Mouse (Mus musculus) hindbrain, embryonic 12.5 days (tissue): ENCODE measurements around the gene Mrpl33. TPM values are rescaled to one million over a fixed set of nuclear protein-coding genes. Genes with fewer than 3 reads are reported as not detected.
"Not testable (repeated sequence)": the region's sequence is repeated elsewhere in the genome, so short reads cannot be mapped to it uniquely, and the experiment has no call there.

Experiments
- ATAC-seq: fragments of 200-750 bp; cut with Nextera tagmentation; 2 replicates; pipeline ENCODE4 v1.8.0; 2017; ENCODE audit warnings: moderate TSS enrichment; ENCODE audit not compliant: low FRiP score
- H3K27ac ChIP-seq: fragments of 300-500 bp; sonication (generic); 2 replicates; pipeline ENCODE4 v1.5.1; 2016; ENCODE audit warnings: mild to moderate bottlenecking
- H3K27me3 ChIP-seq: fragments of 300-500 bp; sonication (generic); 2 replicates; pipeline ENCODE4 v1.6.1; 2016; ENCODE audit warnings: mild to moderate bottlenecking
- H3K36me3 ChIP-seq: fragments of 300-500 bp; sonication (generic); 2 replicates; pipeline ENCODE4 v1.6.1; 2016; ENCODE audit warnings: mild to moderate bottlenecking
- H3K4me1 ChIP-seq: fragments of 300-500 bp; sonication (generic); 2 replicates; pipeline ENCODE4 v1.6.1; 2016
- H3K4me2 ChIP-seq: fragments of 300-500 bp; sonication (generic); replicated peaks from 2 replicates; pipeline ENCODE4 v1.6.1; 2016; ENCODE audit warnings: mild to moderate bottlenecking
- H3K4me3 ChIP-seq: fragments of 300-500 bp; sonication (generic); 2 replicates; pipeline ENCODE4 v1.5.1; 2016; ENCODE audit warnings: mild to moderate bottlenecking
- H3K9ac ChIP-seq: fragments of 300-500 bp; sonication (generic); 2 replicates; pipeline ENCODE4 v1.6.1; 2016; ENCODE audit warnings: mild to moderate bottlenecking, moderate library complexity
- H3K9me3 ChIP-seq: fragments of 300-500 bp; sonication (generic); replicated peaks from 2 replicates; pipeline ENCODE4 v1.6.1; 2016; ENCODE audit warnings: mild to moderate bottlenecking
- WGBS: fragments of 180-500 bp; shearing (Covaris S2); methylation state at CpG from one replicate; pipeline ENCODE4 v1.1.7; 2016; 5-methylcytosine and 5-hydroxymethylcytosine counted together
- polyA plus RNA-seq: library from polyadenylated mRNA; unstranded; fragments of >200 nt; fragmentation: Nextera tagmentation; extraction: Ambion mirVana; gene quantifications from 2 replicates; pipeline ENCODE4 v1.2.1, GENCODE M21; 2016

Gene Mrpl33
- polyA plus RNA-seq, 1 experiment from 2014 or later = 201 TPM

- H3K36me3 ChIP-seq = no peaks in the 10 kb centered on the region; the same call in 1 of the 2 replicates
- no peak overlapping the region for H3K4me2 ChIP-seq
- no peaks in the 10 kb centered on the region for H3K9me3 ChIP-seq
- H3K27ac ChIP-seq = no peak overlapping the region
- no peaks in the 10 kb centered on the region for H3K27me3 ChIP-seq
- H3K4me1 ChIP-seq = peaks cover 11% of the 10 kb centered on the region
- H3K9ac ChIP-seq = no peak overlapping the region
- H3K4me3 ChIP-seq = no peak overlapping the region
- 92% methylated on average over 3 of the region's 3 CpGs for WGBS
- ATAC-seq = no peak
Measured at GRCm38 (mm10) chr5:31573722-31574121, 23.0 kb upstream of the Mrpl33 start.

- H3K9me3 ChIP-seq = no peaks in the 10 kb centered on the region
- no peak overlapping the region for H3K4me2 ChIP-seq
- peaks cover 1% of the 10 kb centered on the region; the same call in 1 of the 2 replicates for H3K4me1 ChIP-seq
- no peaks in the 10 kb centered on the region for H3K27me3 ChIP-seq
- WGBS = 61% methylated on average over 6 of the region's 7 CpGs
- no peak overlapping the region for H3K27ac ChIP-seq
- H3K4me3 ChIP-seq = no peak overlapping the region
- no peaks in the 10 kb centered on the region; the same call in 1 of the 2 replicates for H3K36me3 ChIP-seq
- ATAC-seq = no peak
- no peak overlapping the region for H3K9ac ChIP-seq
Measured at GRCm38 (mm10) chr5:31576539-31576975, 20.2 kb upstream of the Mrpl33 start.

GRCm38 (mm10) chr5:31581263-31581662, 15.5 kb upstream of the Mrpl33 start:
- H3K4me3 ChIP-seq = no peak overlapping the region
- H3K4me1 ChIP-seq = no peaks in the 10 kb centered on the region
- 81% methylated on average over 6 of the region's 6 CpGs for WGBS
- H3K27ac ChIP-seq = no peak overlapping the region
- no peaks in the 10 kb centered on the region for H3K36me3 ChIP-seq
- H3K27me3 ChIP-seq = no peaks in the 10 kb centered on the region
- H3K9ac ChIP-seq = no peak overlapping the region
- ATAC-seq = no peak
- H3K9me3 ChIP-seq = no peaks in the 10 kb centered on the region
- no peak overlapping the region for H3K4me2 ChIP-seq

GRCm38 (mm10) chr5:31581932-31582331, 14.8 kb upstream of the Mrpl33 start:
- Histone ChIP-seq H3K36me3 (no peaks in the 10 kb centered on the region), H3K9me3 (no peaks in the 10 kb centered on the region), H3K9ac (no peak overlapping the region), H3K4me3 (no peak overlapping the region), H3K27ac (no peak overlapping the region), H3K4me1 (no peaks in the 10 kb centered on the region), H3K27me3 (no peaks in the 10 kb centered on the region), H3K4me2 (no peak overlapping the region)
- WGBS = 76% methylated on average over 3 of the region's 3 CpGs
- no peak for ATAC-seq

GRCm38 (mm10) chr5:31583261-31583660, 13.5 kb upstream of the Mrpl33 start:
- H3K4me3 ChIP-seq = no peak overlapping the region
- H3K27me3 ChIP-seq = no peaks in the 10 kb centered on the region
- ATAC-seq = no peak
- H3K4me1 ChIP-seq = no peaks in the 10 kb centered on the region
- 75% methylated on average over 2 of the region's 2 CpGs for WGBS
- H3K9ac ChIP-seq = no peak overlapping the region
- H3K9me3 ChIP-seq = no peaks in the 10 kb centered on the region
- no peaks in the 10 kb centered on the region for H3K36me3 ChIP-seq
- no peak overlapping the region for H3K27ac ChIP-seq
- H3K4me2 ChIP-seq = no peak overlapping the region

GRCm38 (mm10) chr5:31585526-31585925, 11.2 kb upstream of the Mrpl33 start:
- Histone ChIP-seq H3K9me3 (no peaks in the 10 kb centered on the region), H3K27ac (no peak overlapping the region), H3K27me3 (no peaks in the 10 kb centered on the region), H3K4me3 (no peak overlapping the region), H3K9ac (no peak overlapping the region), H3K4me1 (0 out of 2 replicates have a peak, but pooled peaks cover 3% of the 10 kb centered on the region), H3K4me2 (no peak overlapping the region), H3K36me3 (no peaks in the 10 kb centered on the region)
- ATAC-seq = no peak
- 95% methylated on average over 4 of the region's 4 CpGs for WGBS

- 56% methylated on average over 2 of the region's 2 CpGs for WGBS
- no peaks in the 10 kb centered on the region for H3K36me3 ChIP-seq
- H3K9ac ChIP-seq = no peak overlapping the region
Measured at GRCm38 (mm10) chr5:31588016-31588415, 8.7 kb upstream of the Mrpl33 start.

GRCm38 (mm10) chr5:31588672-31589071, 8.1 kb upstream of the Mrpl33 start:
- H3K4me2 ChIP-seq, H3K9ac ChIP-seq, H3K36me3 ChIP-seq, ATAC-seq, H3K27me3 ChIP-seq, H3K9me3 ChIP-seq, H3K27ac ChIP-seq, H3K4me1 ChIP-seq, H3K4me3 ChIP-seq: not testable (repeated sequence)
- WGBS = 88% methylated on average over 8 of the region's 8 CpGs

More at GRCm38 (mm10) chr5:31588016-31588415, 8.7 kb upstream of the Mrpl33 start:
- ATAC-seq = no peak
- H3K4me2 ChIP-seq = no peak overlapping the region
- 0 out of 2 replicates have a peak, but pooled peaks cover 3% of the 10 kb centered on the region for H3K4me1 ChIP-seq
- no peak overlapping the region for H3K4me3 ChIP-seq
- no peaks in the 10 kb centered on the region for H3K27me3 ChIP-seq
- H3K27ac ChIP-seq = no peak overlapping the region
- no peaks in the 10 kb centered on the region for H3K9me3 ChIP-seq

GRCm38 (mm10) chr5:31589711-31590319, 6.9 kb upstream of the Mrpl33 start:
- Histone ChIP-seq H3K27ac (no peak overlapping the region), H3K4me2 (no peak overlapping the region), H3K4me3 (no peak overlapping the region), H3K9ac (no peak overlapping the region), H3K9me3 (no peaks in the 10 kb centered on the region), H3K36me3 (no peaks in the 10 kb centered on the region), H3K27me3 (no peaks in the 10 kb centered on the region), H3K4me1 (0 out of 2 replicates have a peak, but pooled peaks cover 3% of the 10 kb centered on the region)
- ATAC-seq = no peak
- 69% methylated on average over 14 of the region's 14 CpGs for WGBS

- 0 out of 2 replicates have a peak, but pooled peaks cover 3% of the 10 kb centered on the region for H3K4me1 ChIP-seq
- H3K4me3 ChIP-seq = no peak overlapping the region
- H3K9me3 ChIP-seq = no peaks in the 10 kb centered on the region
- no peak overlapping the region for H3K4me2 ChIP-seq
- WGBS = 92% methylated on average over 7 of the region's 7 CpGs
- H3K9ac ChIP-seq = no peak overlapping the region
- no peak overlapping the region for H3K27ac ChIP-seq
- peaks cover 5% of the 10 kb centered on the region; the same call in 1 of the 2 replicates for H3K27me3 ChIP-seq
- no peak for ATAC-seq
- no peaks in the 10 kb centered on the region for H3K36me3 ChIP-seq
Measured at GRCm38 (mm10) chr5:31591122-31591521, 5.6 kb upstream of the Mrpl33 start.

GRCm38 (mm10) chr5:31595868-31596267, 867 bp upstream of the Mrpl33 start:
- 63% methylated on average over 4 of the region's 4 CpGs for WGBS
- Histone ChIP-seq H3K4me3 (no peak overlapping the region), H3K27me3 (peaks cover 14% of the 10 kb centered on the region; the same call in 1 of the 2 replicates), H3K4me2 (peak overlapping the region; percentile 61; the same call in 1 of the 2 replicates), H3K36me3 (no peaks in the 10 kb centered on the region), H3K4me1 (peaks cover 6% of the 10 kb centered on the region; the same call in 1 of the 2 replicates), H3K9ac (no peak overlapping the region), H3K9me3 (no peaks in the 10 kb centered on the region), H3K27ac (no peak overlapping the region)
- no peak for ATAC-seq

GRCm38 (mm10) chr5:31597430-31597944, 752 bp downstream of the Mrpl33 start:
- Histone ChIP-seq H3K9ac (no peak overlapping the region), H3K9me3 (no peaks in the 10 kb centered on the region), H3K4me3 (no peak overlapping the region), H3K4me1 (peaks cover 6% of the 10 kb centered on the region; the same call in 1 of the 2 replicates), H3K4me2 (peak overlapping the region; percentile 61; the same call in 1 of the 2 replicates), H3K36me3 (no peaks in the 10 kb centered on the region), H3K27ac (no peak overlapping the region), H3K27me3 (peaks cover 14% of the 10 kb centered on the region; the same call in 1 of the 2 replicates)
- WGBS = 81% methylated on average over 6 of the region's 6 CpGs
- ATAC-seq = no peak

- no peak for ATAC-seq
- Histone ChIP-seq H3K27me3 (peaks cover 14% of the 10 kb centered on the region; the same call in 1 of the 2 replicates), H3K36me3 (no peaks in the 10 kb centered on the region), H3K4me1 (peaks cover 6% of the 10 kb centered on the region; the same call in 1 of the 2 replicates), H3K4me3 (no peak overlapping the region), H3K27ac (no peak overlapping the region), H3K9ac (no peak overlapping the region), H3K9me3 (no peaks in the 10 kb centered on the region), H3K4me2 (no peak overlapping the region)
- 80% methylated on average over 7 of the region's 7 CpGs for WGBS
Measured at GRCm38 (mm10) chr5:31598121-31598520, 1.4 kb downstream of the Mrpl33 start.
